Mouse (Mus musculus): ENCODE data around the gene Srgn.

GRCm38 (mm10) chr10:62488266-62488665 lies 39.0 kb downstream of the Srgn start:
- TF ChIP-seq CTCF (IDR thresholded peaks at IDR 0.05; ENCODE audit: control insufficient read depth, insufficient read depth, insufficient read length): peak; percentile 25
- TF ChIP-seq MYOD1 (IDR thresholded peaks at IDR 0.05; ENCODE audit: control insufficient read depth, insufficient read length, low read depth): no peak
- no peak for TF ChIP-seq CEBPB (IDR thresholded peaks at IDR 0.05; ENCODE audit: low read depth)
- TF ChIP-seq MYOG (IDR thresholded peaks at IDR 0.05; ENCODE audit: control insufficient read depth, extremely low read depth, insufficient read length): no peak
- no peak for TF ChIP-seq USF1 (IDR thresholded peaks at IDR 0.05; ENCODE audit: low read depth)
- no peak for TF ChIP-seq MAX (IDR thresholded peaks at IDR 0.05)
